Mouse (Mus musculus): ENCODE measurements at regions not wholly inside any gene's neighbourhood (a gene's known extent, or its start where the extent isn't known, plus 50 kb on each side); places are given as distances from the start of the nearest gene placed in this dataset.

GRCm38 (mm10) chr1:137541453-137541852, 581.2 kb upstream of the Nr5a2 start:
- ATAC-seq (ENCODE audit: low FRiP score) = no peak
- H3K4me1 ChIP-seq (ENCODE audit: insufficient read depth, low read length) = no peaks in the 10 kb centered on the region
- no peak for TF ChIP-seq CTCF (IDR thresholded peaks at IDR 0.05)
- H3K27me3 ChIP-seq (ENCODE audit: insufficient read depth, low read length) = no peaks in the 10 kb centered on the region
- WGBS = 84% methylated on average over 9 of the region's 9 CpGs
- H3K9me3 ChIP-seq (ENCODE audit: low read length) = no peaks in the 10 kb centered on the region
- H3K4me3 ChIP-seq (ENCODE audit: low read depth, low read length) = no peak overlapping the region
- H3K9ac ChIP-seq (replicated peaks; ENCODE audit: low read length, poor library complexity, severe bottlenecking) = no peak overlapping the region
- H3K36me3 ChIP-seq (ENCODE audit: insufficient read depth, low read length) = no peaks in the 10 kb centered on the region
- DNase-seq (ENCODE audit: low spot score) = peak; percentile 11
- H3K4me2 ChIP-seq (ENCODE audit: low read depth, low read length, poor library complexity, severe bottlenecking) = no peak overlapping the region
- no peak overlapping the region for H3K27ac ChIP-seq (ENCODE audit: low read depth, low read length)

GRCm38 (mm10) chr1:137539424-137540116, 579.3 kb upstream of the Nr5a2 start:
- no peaks in the 10 kb centered on the region for H3K36me3 ChIP-seq (ENCODE audit: insufficient read depth, low read length)
- no peaks in the 10 kb centered on the region for H3K27me3 ChIP-seq (ENCODE audit: insufficient read depth, low read length)
- no peaks in the 10 kb centered on the region for H3K4me1 ChIP-seq (ENCODE audit: insufficient read depth, low read length)
- ATAC-seq (ENCODE audit: low FRiP score) (no peak), DNase-seq (ENCODE audit: low spot score) (no peak)
- no peak for TF ChIP-seq CTCF (IDR thresholded peaks at IDR 0.05)
- H3K4me3 ChIP-seq (ENCODE audit: low read depth, low read length) = no peak overlapping the region
- H3K9me3 ChIP-seq (ENCODE audit: low read length) = no peaks in the 10 kb centered on the region
- 77% methylated on average over 12 of the region's 12 CpGs for WGBS
- no peak overlapping the region for H3K4me2 ChIP-seq (ENCODE audit: low read depth, low read length, poor library complexity, severe bottlenecking)
- no peak overlapping the region for H3K27ac ChIP-seq (ENCODE audit: low read depth, low read length)
- no peak overlapping the region for H3K9ac ChIP-seq (replicated peaks; ENCODE audit: low read length, poor library complexity, severe bottlenecking)

GRCm38 (mm10) chr1:137514750-137515149, 554.5 kb upstream of the Nr5a2 start:
- H3K9me3 ChIP-seq (ENCODE audit: low read length) = no peaks in the 10 kb centered on the region
- 76% methylated on average over 2 of the region's 2 CpGs for WGBS
- no peaks in the 10 kb centered on the region for H3K36me3 ChIP-seq (ENCODE audit: insufficient read depth, low read length)
- no peaks in the 10 kb centered on the region for H3K4me1 ChIP-seq (ENCODE audit: insufficient read depth, low read length)
- no peak overlapping the region for H3K27ac ChIP-seq (ENCODE audit: low read depth, low read length)
- TF ChIP-seq CTCF (IDR thresholded peaks at IDR 0.05) = no peak
- H3K4me3 ChIP-seq (ENCODE audit: low read depth, low read length) = no peak overlapping the region
- no peaks in the 10 kb centered on the region for H3K27me3 ChIP-seq (ENCODE audit: insufficient read depth, low read length)
- H3K4me2 ChIP-seq (ENCODE audit: low read depth, low read length, poor library complexity, severe bottlenecking) = no peak overlapping the region
- H3K9ac ChIP-seq (replicated peaks; ENCODE audit: low read length, poor library complexity, severe bottlenecking) = no peak overlapping the region
- peak; percentile 16 for DNase-seq (ENCODE audit: low spot score)
- no peak for ATAC-seq (ENCODE audit: low FRiP score)

GRCm38 (mm10) chr1:137503704-137504422, 543.6 kb upstream of the Nr5a2 start:
- 81% methylated on average over 8 of the region's 8 CpGs for WGBS
- H3K9ac ChIP-seq (replicated peaks; ENCODE audit: low read length, poor library complexity, severe bottlenecking) = no peak overlapping the region

DNA sequence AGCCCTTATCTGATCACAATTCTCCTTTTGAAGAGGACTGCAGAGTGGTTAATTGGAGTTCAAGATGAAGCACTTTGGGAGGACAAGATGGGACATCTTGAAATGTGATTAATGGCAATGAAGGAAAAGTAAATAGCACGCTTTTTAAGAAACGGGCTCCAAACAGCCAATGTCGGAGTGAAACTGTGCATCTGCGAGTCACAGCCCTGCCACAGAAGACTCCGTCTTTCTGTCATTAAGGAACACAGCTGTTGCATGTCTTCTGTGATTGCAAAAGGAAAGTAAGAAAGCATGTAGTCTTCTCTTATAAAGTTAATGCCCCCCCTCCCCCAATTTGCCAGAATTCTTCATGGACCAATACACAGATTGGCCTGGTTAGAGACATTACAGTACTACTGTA, 528.0 kb upstream of the Nr5a2 start:
- Histone ChIP-seq H3K27me3 (ENCODE audit: insufficient read depth, low read length) (no peaks in the 10 kb centered on the region), H3K9me3 (ENCODE audit: low read length) (no peaks in the 10 kb centered on the region), H3K9ac (replicated peaks; ENCODE audit: low read length, poor library complexity, severe bottlenecking) (no peak overlapping the region), H3K36me3 (ENCODE audit: insufficient read depth, low read length) (no peaks in the 10 kb centered on the region), H3K4me1 (ENCODE audit: insufficient read depth, low read length) (no peaks in the 10 kb centered on the region), H3K27ac (ENCODE audit: low read depth, low read length) (no peak overlapping the region), H3K4me2 (ENCODE audit: low read depth, low read length, poor library complexity, severe bottlenecking) (no peak overlapping the region), H3K4me3 (ENCODE audit: low read depth, low read length) (no peak overlapping the region)
- TF ChIP-seq CTCF (IDR thresholded peaks at IDR 0.05) = no peak
- DNase-seq (ENCODE audit: low spot score) (no peak), ATAC-seq (ENCODE audit: low FRiP score) (no peak)
- 98% methylated on average over 5 of the region's 5 CpGs for WGBS

More at GRCm38 (mm10) chr1:137503704-137504422, 543.6 kb upstream of the Nr5a2 start:
- Histone ChIP-seq H3K4me2 (ENCODE audit: low read depth, low read length, poor library complexity, severe bottlenecking) (no peak overlapping the region), H3K27ac (ENCODE audit: low read depth, low read length) (no peak overlapping the region), H3K4me3 (ENCODE audit: low read depth, low read length) (no peak overlapping the region), H3K36me3 (ENCODE audit: insufficient read depth, low read length) (no peaks in the 10 kb centered on the region), H3K27me3 (ENCODE audit: insufficient read depth, low read length) (no peaks in the 10 kb centered on the region), H3K4me1 (ENCODE audit: insufficient read depth, low read length) (no peaks in the 10 kb centered on the region), H3K9me3 (ENCODE audit: low read length) (no peaks in the 10 kb centered on the region)
- TF ChIP-seq CTCF (IDR thresholded peaks at IDR 0.05) = no peak
- DNase-seq (ENCODE audit: low spot score) (no peak), ATAC-seq (ENCODE audit: low FRiP score) (no peak)

DNA sequence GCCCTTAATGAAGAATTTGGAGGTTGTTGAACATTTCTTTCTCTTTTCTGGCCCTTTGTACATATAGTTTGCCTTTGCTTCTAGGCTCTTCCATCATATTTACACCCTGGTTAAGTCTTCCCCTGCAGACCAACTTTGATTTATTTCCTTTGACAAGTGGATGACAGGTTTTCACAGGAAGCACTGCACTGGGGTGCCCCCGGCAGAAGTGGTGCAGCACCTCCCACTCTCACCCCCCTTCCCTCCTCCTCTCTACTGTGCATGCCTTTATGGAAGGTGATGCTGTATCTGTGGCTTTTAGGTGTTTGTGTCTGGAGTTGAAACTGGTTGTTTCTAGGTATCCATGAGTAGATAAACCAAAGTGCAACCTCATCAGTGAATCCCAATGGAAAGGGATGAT, 518.2 kb upstream of the Nr5a2 start:
- DNase-seq (ENCODE audit: low spot score) = no peak
- Histone ChIP-seq H3K4me3 (ENCODE audit: low read depth, low read length) (no peak overlapping the region), H3K9me3 (ENCODE audit: low read length) (no peaks in the 10 kb centered on the region), H3K36me3 (ENCODE audit: insufficient read depth, low read length) (no peaks in the 10 kb centered on the region), H3K4me1 (ENCODE audit: insufficient read depth, low read length) (no peaks in the 10 kb centered on the region), H3K9ac (replicated peaks; ENCODE audit: low read length, poor library complexity, severe bottlenecking) (no peak overlapping the region), H3K27ac (ENCODE audit: low read depth, low read length) (no peak overlapping the region), H3K27me3 (ENCODE audit: insufficient read depth, low read length) (no peaks in the 10 kb centered on the region), H3K4me2 (ENCODE audit: low read depth, low read length, poor library complexity, severe bottlenecking) (no peak overlapping the region)
- ATAC-seq (ENCODE audit: low FRiP score) = no peak
- TF ChIP-seq CTCF (IDR thresholded peaks at IDR 0.05) = no peak
- WGBS = 76% methylated on average over 1 of the region's 1 CpGs
